Mouse (Mus musculus) ES-Bruce4 (cell line): ENCODE results near the gene Kif1c. TPM values are rescaled to one million over a fixed set of nuclear protein-coding genes. Genes with fewer than 3 reads are reported as not detected.

ENCODE experiments used
- H3K27ac ChIP-seq: 2 replicates; pipeline ENCODE4 v1.5.1; 2012; ENCODE audit warnings: low read length, inconsistent platforms; ENCODE audit not compliant: insufficient read depth
- H3K27me3 ChIP-seq: 2 replicates; pipeline ENCODE4 v1.6.1; 2012; ENCODE audit warnings: mild to moderate bottlenecking, low read length, inconsistent platforms; ENCODE audit not compliant: control insufficient read depth, poor library complexity, insufficient read depth, severe bottlenecking
- H3K36me3 ChIP-seq: 2 replicates; pipeline ENCODE4 v1.6.1; 2012; ENCODE audit warnings: inconsistent platforms, mild to moderate bottlenecking, low read length, moderate library complexity; ENCODE audit not compliant: control insufficient read depth, poor library complexity, insufficient read depth, severe bottlenecking
- H3K4me1 ChIP-seq: one replicate; pipeline ENCODE4 v1.8.1; 2011; ENCODE audit warnings: low read length; ENCODE audit not compliant: control insufficient read depth, insufficient read depth
- H3K4me3 ChIP-seq: 2 replicates; pipeline ENCODE4 v1.5.1; 2011; ENCODE audit warnings: low read depth, mild to moderate bottlenecking, low read length
- H3K9ac ChIP-seq: 2 replicates; pipeline ENCODE4 v1.6.1; 2012; ENCODE audit warnings: low read depth, mild to moderate bottlenecking, inconsistent platforms; ENCODE audit not compliant: poor library complexity, severe bottlenecking
- H3K9me3 ChIP-seq: replicated peaks from 2 replicates; pipeline ENCODE4 v1.6.1; 2012; ENCODE audit warnings: mild to moderate bottlenecking, low read length, inconsistent platforms; ENCODE audit not compliant: control insufficient read depth, poor library complexity, insufficient read depth, severe bottlenecking
- CTCF ChIP-seq: IDR thresholded peaks from one replicate; pipeline ENCODE4 v1.8.1; 2011; ENCODE audit warnings: low read depth, low read length
- EP300 ChIP-seq: IDR thresholded peaks from 2 replicates; pipeline ENCODE4 v1.6.1; 2011; ENCODE audit warnings: low read depth, low read length; ENCODE audit not compliant: insufficient read depth
- POLR2A ChIP-seq: IDR thresholded peaks from one replicate; pipeline ENCODE4 v1.8.1; 2011; ENCODE audit warnings: low read length; ENCODE audit not compliant: insufficient read depth
- polyA plus RNA-seq: library from polyadenylated mRNA; stranded (reverse); fragments of >200 nt; gene quantifications from 2 replicates; pipeline ENCODE4 v1.2.4, GENCODE M21; 2011; ENCODE audit warnings: low read depth; ENCODE audit not compliant: missing spikeins, insufficient read depth, insufficient read length

Kif1c gene
- polyA plus RNA-seq, 1 experiment, result 42.2 TPM

GRCm38 (mm10) chr11:70699051-70699450, 1.3 kb upstream of the Kif1c start:
- no peaks in the 10 kb centered on the region for H3K36me3 ChIP-seq
- no peak overlapping the region for H3K27ac ChIP-seq
- no peak for TF ChIP-seq POLR2A
- no peak for TF ChIP-seq EP300
- TF ChIP-seq CTCF, result no peak
- no peaks in the 10 kb centered on the region for H3K9me3 ChIP-seq
- H3K4me3 ChIP-seq, result no peak overlapping the region
- H3K4me1 ChIP-seq, result no peaks in the 10 kb centered on the region
- H3K27me3 ChIP-seq, result no peaks in the 10 kb centered on the region
- peak overlapping the region; percentile 94 for H3K9ac ChIP-seq

- Histone ChIP-seq H3K27me3 (no peaks in the 10 kb centered on the region), H3K9ac (peak overlapping the region; percentile 94), H3K9me3 (no peaks in the 10 kb centered on the region), H3K36me3 (peaks cover 11% of the 10 kb centered on the region), H3K4me1 (no peaks in the 10 kb centered on the region), H3K4me3 (peak overlapping the region; percentile 86), H3K27ac (no peak overlapping the region)
- no peak for TF ChIP-seq CTCF
Measured at GRCm38 (mm10) chr11:70700613-70701012, 265 bp downstream of the Kif1c start.

- Histone ChIP-seq H3K9me3 (no peaks in the 10 kb centered on the region), H3K4me3 (peak overlapping the region; percentile 86), H3K9ac (peak overlapping the region; percentile 94), H3K4me1 (no peaks in the 10 kb centered on the region), H3K27me3 (no peaks in the 10 kb centered on the region), H3K36me3 (peaks cover 18% of the 10 kb centered on the region), H3K27ac (no peak overlapping the region)
- TF ChIP-seq POLR2A, result no peak
- TF ChIP-seq CTCF, result no peak
- TF ChIP-seq EP300, result no peak
Measured at GRCm38 (mm10) chr11:70701221-70701955, 1.0 kb downstream of the Kif1c start.

GRCm38 (mm10) chr11:70701984-70702733, 1.8 kb downstream of the Kif1c start:
- Histone ChIP-seq H3K36me3 (peaks cover 26% of the 10 kb centered on the region), H3K9ac (no peak overlapping the region), H3K4me3 (no peak overlapping the region), H3K27me3 (no peaks in the 10 kb centered on the region), H3K4me1 (no peaks in the 10 kb centered on the region), H3K9me3 (no peaks in the 10 kb centered on the region), H3K27ac (no peak overlapping the region)
- TF ChIP-seq EP300 (no peak), CTCF (no peak), POLR2A (no peak)

- peaks cover 29% of the 10 kb centered on the region for H3K36me3 ChIP-seq
- H3K4me3 ChIP-seq, result no peak overlapping the region
- no peaks in the 10 kb centered on the region for H3K4me1 ChIP-seq
- TF ChIP-seq POLR2A (no peak), CTCF (no peak), EP300 (no peak)
- no peak overlapping the region for H3K9ac ChIP-seq
- no peak overlapping the region for H3K27ac ChIP-seq
- no peaks in the 10 kb centered on the region for H3K27me3 ChIP-seq
- no peaks in the 10 kb centered on the region for H3K9me3 ChIP-seq
Measured at GRCm38 (mm10) chr11:70702781-70703180, 2.4 kb downstream of the Kif1c start.

GRCm38 (mm10) chr11:70706127-70706526, 5.8 kb downstream of the Kif1c start:
- Histone ChIP-seq H3K27ac (no peak overlapping the region), H3K27me3 (no peaks in the 10 kb centered on the region), H3K9ac (no peak overlapping the region), H3K4me1 (no peaks in the 10 kb centered on the region), H3K9me3 (no peaks in the 10 kb centered on the region), H3K36me3 (peaks cover 32% of the 10 kb centered on the region), H3K4me3 (no peak overlapping the region)
- no peak for TF ChIP-seq CTCF
- TF ChIP-seq POLR2A, result no peak
- TF ChIP-seq EP300, result no peak
